Mouse (Mus musculus): ENCODE measurements around the gene BC005561.

Gene BC005561

DNA sequence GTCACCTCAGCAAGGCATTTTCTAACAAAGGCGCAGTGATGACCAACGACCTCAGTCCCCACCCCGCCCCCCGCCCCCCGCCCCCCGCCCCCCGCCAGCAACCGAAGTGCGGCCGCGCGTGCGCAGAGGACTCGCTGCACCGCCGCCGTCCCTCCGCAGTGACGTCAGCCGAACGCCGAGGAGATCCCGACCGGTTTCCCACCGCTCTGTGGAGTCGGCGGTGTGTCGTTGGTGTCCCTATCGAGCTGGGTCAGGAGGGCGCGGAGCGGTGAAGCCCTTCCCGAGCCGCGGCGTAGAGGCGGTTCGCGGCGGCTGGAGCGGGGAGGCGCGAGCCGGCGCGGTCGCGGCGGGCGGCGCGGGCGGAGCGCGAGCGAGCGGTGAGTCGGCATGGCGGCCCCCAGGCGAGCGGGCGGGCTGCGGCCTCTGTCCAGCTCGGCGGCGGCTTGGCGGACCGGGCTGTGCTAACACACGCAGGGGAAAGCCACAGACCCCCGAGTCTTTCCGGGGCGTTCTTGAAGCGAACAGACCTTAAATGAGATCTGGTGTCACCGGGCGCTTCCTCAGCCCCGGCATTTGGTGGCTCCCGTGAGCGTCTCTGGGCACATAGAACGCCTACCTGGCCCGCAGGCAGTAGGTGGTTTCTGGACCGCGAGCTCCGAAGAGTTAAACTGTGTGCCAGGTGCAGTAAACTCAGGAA lies at the start of gene BC005561:
TSS of gene BC005561 (plus strand) at position 158 of the 697 bp plus-strand sequence.
- WGBS: under 1% methylated on average over 74 of the region's 83 CpGs

DNA sequence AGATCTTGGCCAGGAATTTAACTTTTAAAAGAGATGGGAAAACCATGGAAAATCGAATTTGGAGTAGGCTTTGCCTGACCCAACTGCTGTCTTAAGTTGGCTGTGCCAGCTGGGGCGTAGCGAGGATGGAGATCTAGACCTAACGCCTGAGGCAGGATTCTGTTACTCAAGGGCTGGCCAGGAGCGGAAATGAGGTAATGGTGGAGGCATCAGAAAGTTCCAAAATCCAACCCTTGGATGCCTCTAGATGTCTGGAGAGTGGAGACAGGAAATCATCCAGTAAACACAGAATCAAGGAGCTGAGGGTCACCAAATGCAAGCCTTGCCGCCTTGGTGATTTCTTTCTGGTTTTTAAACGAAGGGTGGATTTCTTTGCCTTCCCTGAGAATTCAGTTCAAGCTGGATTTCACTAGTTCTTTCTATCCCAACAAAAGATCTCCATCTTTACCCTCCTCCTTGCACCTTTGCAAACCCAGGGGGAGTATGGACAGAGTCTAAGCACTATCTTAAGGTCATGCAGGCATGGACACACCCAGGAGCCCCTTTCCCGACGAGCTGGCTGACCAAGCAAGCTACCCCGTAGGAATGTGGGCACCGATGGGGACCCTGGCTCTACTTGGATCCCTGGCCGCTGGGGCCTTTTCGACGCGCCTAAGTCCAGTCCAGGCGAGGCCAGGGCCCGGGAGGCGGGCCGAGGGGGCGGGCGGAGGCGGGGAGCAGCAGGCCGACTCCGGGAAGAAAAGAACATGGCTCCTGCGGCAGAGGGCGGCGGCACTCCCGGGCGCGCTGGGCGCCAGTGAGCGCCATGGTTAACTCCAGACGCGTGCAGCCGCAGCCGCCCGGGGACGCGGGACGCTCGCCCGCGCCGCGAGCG lies 49.1 kb upstream of the BC005561 start, which contains the start of gene Pkd2:
TSS of gene Pkd2 (plus strand) at position 619 of the 874 bp plus-strand sequence.
- 6% methylated on average over 46 of the region's 46 CpGs for WGBS

DNA sequence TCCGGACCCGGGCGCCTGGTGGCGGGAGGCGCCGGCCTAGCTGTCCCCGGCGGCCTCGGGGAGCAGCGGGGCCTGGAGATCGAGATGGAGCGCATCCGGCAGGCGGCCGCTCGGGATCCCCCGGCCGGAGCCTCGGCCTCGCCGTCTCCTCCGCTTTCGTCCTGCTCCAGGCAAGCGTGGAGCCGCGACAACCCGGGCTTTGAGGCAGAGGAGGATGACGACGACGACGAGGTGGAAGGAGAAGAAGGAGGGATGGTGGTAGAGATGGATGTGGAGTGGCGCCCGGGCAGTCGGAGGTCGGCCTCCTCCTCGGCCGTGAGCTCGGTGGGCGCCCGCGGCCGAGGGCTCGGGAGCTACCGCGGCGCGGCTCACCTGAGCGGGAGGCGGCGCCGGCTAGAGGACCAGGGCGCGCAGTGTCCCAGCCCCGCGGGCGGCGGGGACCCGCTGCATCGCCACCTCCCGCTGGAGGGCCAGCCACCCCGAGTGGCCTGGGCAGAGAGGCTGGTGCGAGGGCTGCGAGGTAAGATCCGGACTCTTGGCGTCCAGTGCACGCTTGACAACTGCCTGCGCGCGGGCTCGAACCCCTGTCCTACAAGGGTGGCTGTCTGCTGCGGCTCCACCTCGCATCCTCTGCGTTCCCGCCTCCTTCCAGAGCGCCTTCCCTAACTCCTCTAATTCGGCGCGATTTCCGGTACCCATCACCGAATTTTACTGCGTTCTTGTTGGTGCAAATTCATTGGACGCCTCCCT lies 48.3 kb upstream of the BC005561 start:
- under 1% methylated on average over 82 of the region's 82 CpGs for WGBS

DNA sequence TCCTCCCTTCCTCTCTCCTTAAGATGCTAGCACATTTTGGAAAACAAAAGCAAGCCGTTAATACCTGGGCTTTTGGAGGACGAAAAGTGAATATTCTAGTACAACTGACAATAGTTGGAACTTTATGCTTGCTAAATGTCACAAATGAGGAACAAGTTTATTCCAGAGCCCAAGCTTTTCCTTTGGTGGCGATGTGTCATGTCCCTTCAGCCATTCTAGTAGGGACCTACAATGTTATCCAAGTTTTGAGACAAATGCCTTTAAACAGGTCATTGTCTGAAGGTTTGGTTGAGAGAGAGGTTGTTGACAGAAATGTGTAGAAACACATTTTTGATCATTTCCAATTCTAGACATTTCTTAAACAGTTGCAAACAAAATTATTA lies 47.7 kb upstream of the BC005561 start:
- WGBS: 5% methylated on average over 3 of the region's 3 CpGs

DNA sequence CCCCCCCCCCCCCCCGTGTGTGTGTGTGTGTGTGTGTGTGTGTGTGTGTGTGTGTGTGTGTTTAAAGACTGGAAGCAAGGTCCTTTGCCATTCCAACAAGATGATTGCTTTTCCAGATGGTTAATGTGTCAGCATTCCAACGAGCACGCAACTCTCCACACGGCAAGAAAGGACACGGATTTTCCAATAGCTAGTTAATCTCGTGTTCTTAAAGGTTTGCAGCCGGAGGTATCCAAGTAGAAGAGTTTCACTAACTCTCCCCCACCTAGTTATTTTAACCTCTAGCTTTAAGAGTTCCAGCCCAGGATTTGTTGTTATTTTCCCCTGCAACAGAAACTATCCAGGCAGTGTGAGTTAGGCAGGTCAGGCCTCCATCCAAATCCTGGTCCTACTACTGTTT lies 47.3 kb upstream of the BC005561 start:
- 16% methylated on average over 7 of the region's 7 CpGs for WGBS

DNA sequence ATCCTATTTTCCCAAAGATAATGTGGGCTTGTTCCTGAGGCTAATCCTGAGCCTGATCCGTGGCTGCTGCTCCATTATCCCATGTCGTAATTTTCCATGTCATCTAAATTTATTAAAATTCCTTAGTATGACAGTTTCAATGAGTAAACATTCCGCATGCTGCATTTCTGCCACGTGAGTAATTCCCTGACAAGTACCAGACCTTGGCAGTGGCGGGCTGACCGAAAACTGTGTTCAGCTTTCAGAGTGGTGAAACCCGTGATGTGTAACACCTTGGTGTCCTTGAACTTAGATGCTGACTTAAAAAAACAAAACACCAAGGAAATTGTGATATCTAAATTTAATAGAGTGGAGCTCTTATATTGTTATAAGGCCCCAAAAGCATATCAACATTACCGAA lies 42.9 kb upstream of the BC005561 start:
- 83% methylated on average over 8 of the region's 8 CpGs for WGBS

DNA sequence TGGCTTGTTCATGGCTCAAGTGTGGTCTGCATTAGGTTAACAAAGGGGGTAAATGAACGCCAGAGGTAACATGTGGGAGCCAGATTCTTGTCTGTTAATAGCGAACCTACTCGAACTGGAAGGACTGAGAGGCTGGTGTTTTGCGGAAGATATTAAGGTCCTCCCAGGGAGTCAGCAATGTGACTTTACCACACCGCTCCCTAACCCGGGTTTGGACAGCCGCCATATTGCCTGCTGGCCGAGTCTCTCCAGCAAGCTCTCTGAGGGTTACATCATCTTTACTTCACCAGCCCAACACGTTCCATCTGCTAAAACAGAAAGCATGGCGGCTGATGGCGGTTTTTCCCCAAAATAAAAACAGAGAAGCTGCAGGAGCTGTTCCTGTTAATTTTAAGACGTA lies 42.4 kb upstream of the BC005561 start:
- 66% methylated on average over 12 of the region's 12 CpGs for WGBS

DNA sequence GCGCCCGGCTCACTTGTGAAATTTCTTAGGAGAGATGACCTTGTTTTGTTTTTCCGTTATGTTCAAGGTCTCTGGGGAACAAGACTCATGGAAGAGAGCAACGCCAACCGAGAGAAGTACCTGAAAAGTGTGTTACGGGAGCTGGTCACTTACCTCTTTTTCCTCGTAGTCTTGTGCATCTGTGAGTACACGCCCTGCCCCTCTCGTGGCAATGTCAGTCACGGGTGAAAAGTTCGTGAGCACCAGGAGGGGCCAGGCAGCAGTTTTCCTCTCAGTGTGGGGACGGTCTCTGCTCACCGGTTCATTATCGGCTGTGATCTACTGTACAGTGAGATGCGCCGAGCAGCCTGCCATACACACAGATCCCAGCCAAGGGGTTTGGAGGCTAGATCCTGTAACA lies 41.3 kb upstream of the BC005561 start:
- WGBS: 96% methylated on average over 16 of the region's 16 CpGs

DNA sequence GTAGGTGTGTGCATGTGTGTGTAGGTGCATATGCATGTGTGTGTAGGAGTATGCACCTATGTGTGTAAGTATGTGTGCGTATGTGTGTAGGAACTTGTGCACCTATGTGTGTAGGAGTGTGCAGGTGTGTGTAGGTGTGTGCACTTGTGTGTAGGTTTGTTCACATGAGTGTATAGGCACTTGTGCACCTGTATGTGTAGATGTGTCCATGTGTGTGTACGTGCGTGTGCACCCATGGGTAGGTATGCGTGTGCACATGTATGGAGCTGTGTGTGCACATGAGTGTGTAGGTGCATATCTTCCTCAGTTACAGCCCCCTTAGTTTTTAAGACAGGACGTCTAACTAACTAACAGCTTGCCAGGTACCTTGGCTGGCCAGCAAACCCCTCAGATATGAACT lies 39.6 kb upstream of the BC005561 start:
- WGBS: 91% methylated on average over 5 of the region's 5 CpGs

DNA sequence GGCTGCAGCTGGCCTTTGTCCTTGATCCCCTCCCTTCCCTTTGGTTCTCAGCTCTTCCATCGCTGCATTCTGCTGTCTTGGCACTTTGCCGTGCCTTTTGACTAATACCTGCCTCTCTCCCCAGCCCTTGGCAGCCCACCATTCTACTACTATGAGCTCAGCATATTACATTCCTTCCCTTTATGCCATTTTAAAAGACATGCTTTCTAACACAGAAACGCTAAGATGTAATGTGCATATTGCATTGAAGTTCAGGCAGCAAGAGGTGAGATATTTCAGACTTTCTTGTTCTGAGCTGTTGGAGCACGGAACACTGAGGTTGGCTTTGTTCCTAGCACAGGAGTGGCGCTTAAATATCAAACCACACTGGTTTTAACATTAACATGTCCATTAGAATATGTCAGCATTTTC lies 37.2 kb upstream of the BC005561 start:
- WGBS: 38% methylated on average over 5 of the region's 5 CpGs

DNA sequence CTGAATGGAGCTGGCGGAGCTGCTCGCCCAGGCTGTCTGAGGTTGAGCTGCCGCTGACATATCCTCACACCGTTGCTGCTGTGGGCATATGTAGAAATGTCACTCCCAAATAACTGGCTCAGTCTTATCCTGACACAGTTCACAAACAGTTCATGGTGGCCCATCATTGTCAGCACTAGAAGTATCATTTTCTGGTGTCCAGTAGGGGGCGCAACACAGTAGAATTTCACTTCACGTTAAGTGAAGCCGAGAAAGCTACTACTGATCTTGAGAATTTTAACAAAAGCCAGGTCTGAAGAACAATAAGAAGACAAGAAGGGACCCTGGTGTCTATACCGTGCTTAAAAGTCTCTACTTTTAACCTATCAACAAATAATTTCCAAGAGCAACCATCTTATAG lies 35.8 kb upstream of the BC005561 start:
- WGBS: 89% methylated on average over 8 of the region's 8 CpGs

DNA sequence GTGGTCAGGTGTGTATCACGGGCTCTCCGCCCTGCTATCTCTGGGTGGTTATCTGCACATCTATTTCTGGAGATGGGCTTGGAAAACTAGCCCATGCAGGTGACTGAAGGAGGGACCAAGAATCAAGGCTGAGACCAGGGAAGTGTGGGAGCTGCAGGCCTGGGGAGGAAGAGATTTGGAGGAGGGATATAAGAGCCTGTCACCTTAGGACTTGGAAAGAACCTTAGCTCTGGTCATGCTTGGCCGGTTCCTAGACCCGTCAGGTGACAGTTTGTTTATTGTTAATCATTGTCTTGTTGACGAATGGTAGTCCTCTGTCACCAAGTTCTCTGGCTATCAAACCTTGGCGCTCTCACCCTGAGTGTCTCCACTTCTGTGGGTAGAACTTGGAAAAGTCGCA lies 27.8 kb upstream of the BC005561 start:
- WGBS: 92% methylated on average over 7 of the region's 7 CpGs

DNA sequence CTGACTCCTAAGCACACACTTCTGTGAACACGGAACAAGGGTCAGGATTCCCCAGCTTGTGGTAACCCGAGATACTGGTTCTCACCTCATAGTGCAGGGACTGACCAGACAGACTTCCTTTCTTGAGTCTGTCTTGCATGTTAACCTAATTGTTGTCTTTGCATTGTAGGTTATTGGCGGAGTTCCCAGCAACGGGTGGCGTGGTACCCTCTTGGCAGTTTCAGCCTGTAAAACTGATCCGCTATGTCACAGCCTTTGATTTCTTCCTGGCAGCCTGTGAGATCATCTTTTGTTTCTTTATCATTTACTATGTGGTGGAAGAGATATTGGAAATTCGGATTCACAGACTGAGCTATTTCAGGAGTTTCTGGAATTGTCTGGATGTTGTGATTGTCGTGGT lies 25.3 kb upstream of the BC005561 start:
- 52% methylated on average over 8 of the region's 8 CpGs for WGBS

DNA sequence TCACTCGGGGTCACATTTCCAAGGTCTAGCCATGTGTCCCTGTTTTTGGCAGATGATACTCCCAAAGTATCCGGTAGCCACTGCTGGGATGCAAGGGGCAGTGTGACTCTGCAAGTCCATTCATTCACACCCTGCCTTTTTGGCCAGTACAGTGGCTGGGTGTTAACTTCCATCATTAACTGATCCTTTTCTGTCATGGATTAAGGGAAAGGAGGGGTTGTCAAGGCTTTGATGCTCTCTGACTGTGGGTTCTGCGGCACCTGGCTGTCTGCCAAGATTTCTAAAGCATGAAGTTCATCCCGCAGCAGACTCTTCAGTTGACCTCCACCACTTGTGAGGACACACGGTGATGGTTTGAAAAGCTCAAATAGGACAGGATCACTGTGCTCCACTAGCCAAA lies 16.6 kb upstream of the BC005561 start:
- WGBS: 54% methylated on average over 5 of the region's 5 CpGs

DNA sequence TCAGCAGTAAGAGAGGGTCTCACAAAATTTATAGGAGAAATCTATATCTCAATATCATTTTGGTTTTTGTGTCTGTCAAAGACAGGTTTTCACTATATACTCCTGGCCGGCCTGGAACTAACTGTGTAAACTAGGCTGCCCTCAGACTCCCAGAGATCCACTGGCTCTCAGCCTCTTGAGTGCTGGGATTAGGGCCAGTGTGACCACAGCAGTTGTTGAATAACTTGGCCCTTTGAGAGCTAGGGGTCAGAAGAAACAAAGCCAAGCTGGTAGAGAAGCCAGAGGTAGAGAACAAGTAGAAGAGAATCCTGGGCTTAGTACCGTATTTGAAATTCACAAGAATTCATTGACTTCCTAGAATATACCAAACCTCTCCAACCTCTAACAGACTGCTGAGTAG lies 3.3 kb upstream of the BC005561 start:
- 86% methylated on average over 2 of the region's 2 CpGs for WGBS

DNA sequence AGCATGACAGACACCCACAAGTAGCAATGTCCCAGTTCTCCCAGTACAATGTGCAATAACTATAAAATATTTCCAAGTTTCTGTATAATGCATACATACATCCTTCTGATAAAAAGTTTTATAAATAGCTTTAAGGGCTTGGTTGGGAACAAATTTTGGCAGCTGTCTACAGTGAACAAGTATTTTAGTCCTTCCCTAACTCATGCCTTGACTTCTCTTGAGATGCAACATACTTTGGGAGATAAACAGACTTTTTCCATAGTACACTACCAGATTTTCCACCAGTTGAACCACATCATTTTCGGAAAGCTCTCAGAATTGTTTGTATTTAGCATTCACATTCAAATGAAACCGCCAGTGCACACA lies 340 bp upstream of the BC005561 start:
- 0% methylated on average over 2 of the region's 2 CpGs for WGBS

DNA sequence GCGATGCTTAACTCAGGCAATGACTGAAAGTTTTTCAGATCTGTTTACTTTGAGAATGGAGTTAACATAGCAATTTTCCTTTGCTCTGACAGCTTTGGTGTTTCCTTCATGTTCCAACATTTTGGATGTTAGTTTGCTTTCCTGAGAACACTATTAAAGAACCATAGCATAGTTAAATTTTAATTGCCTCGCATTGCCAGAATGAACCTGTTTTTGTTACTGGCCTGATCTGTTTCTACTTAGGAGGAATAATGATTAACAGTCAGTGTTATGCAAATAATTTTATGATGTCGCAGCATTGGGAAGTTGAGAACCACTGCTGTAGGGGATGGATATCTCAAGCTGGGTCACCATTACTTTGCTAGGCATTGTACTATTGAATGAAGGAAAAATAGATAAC lies 3.1 kb downstream of the BC005561 start:
- 78% methylated on average over 3 of the region's 3 CpGs for WGBS

DNA sequence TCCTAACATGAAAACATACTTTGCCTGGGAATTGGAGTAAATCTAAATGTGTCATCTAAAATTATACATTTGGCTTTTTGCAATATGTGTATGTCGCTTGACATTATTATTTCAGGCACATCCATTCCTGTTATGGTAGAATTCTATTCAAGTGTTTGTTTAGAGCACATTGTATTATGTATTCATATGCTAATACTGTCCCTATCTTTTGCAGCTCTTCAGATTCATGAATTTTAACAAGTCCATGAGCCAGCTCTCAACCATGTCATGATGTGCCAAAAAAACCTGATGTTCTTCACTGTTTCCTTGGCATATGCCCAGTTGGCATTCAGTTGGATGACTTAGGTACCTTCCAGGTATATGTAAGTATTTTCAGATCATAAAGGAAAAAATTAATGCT lies 30.5 kb downstream of the BC005561 start:
- WGBS: 37% methylated on average over 1 of the region's 1 CpGs

DNA sequence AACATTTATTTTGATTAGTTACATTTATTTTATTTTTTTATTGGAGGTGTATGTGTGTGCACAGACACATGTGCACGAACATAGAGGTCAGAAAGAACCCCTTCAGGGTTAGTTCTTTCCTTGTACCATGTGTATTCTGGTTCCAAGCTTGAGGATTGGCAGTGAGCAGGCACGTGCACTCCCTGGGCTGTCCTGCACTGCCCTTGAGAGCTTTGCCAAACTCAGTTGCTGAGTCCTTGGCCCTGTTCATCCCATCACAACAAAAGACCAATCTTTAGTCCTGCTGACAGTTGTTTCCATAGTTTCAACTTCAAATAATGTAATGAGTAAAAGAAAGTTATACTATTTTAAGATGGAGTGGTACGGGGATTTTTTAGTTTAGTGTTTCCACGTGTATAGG lies 31.2 kb downstream of the BC005561 start:
- 75% methylated on average over 4 of the region's 4 CpGs for WGBS

DNA sequence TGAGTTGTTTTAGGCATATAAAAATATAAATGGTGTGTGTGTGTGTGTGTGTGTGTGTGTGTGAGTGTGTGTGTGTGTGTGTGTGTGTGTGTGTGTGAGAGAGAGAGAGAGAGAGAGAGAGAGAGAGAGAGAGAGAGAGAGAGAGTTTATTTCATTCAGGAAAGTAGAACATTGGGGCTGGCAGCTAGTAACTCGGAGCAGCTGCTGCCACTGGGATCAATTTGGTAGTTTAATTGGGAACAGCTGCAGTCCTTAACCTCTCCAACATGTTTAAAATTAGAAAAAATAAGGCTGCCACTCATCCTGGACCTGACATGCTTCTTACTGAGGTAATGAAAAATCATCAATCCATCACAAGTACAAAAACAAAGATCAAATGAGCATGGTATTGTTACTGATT lies 59.9 kb downstream of the BC005561 start:
- 63% methylated on average over 1 of the region's 1 CpGs for WGBS

DNA sequence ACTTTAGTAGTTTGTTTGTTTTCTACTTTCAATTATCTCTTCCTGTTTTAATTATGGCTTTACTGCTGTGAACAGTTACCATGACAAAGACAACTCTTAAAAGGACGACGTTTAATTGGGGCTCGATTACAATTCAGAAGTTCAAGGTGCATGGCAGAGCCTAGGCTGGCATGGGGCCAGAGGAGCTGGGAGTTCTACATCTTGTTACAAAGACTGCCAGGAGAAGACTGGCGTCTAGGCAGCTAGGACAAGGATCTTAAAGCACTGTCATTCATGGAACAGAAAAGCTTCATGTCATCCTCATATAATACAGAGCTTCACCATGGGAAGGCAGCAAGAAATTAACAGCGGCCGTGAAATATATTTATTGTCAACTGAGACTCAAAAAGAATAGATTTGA lies 62.6 kb downstream of the BC005561 start:
- 13% methylated on average over 6 of the region's 6 CpGs for WGBS

DNA sequence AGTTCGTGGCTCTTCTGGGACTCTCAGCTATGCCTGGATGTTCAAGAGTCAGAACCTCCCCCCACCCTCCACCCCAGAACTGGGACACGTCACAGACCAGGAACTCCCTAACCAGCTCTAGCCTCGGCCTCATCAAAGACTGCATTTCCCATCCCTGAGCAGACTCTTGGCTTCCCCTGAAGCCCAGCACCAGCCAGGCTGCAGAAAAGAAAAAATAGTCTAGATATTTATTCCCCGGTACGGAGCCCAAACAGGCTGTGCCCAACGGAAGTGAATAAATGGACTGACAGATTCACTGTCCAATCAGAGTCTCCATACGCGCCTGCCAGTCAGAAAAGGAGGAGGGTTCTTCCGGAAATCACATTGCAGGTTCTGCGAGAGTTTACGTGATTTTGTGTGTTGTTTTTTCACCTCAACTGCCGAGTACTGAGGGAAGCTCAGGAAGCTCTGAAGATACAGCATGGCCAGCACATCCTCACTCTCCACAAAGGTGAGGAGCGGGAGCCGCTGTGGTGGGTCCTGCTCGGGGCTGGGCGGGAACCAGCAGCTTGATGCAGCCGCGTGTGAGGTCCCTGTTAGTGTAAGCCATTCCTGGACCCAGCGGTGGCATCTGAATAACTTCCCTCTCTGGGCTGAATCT lies 63.2 kb downstream of the BC005561 start:
- WGBS: 0% methylated on average over 18 of the region's 19 CpGs
